Mouse (Mus musculus): ENCODE data around the gene Vasp. TPM values are rescaled to one million over a fixed set of nuclear protein-coding genes. Genes with fewer than 3 reads are reported as not detected.

The Vasp gene
- total and polyA plus RNA-seq, 2 experiments from 2014 or later, result 30.0 to 40.6 TPM

DNA sequence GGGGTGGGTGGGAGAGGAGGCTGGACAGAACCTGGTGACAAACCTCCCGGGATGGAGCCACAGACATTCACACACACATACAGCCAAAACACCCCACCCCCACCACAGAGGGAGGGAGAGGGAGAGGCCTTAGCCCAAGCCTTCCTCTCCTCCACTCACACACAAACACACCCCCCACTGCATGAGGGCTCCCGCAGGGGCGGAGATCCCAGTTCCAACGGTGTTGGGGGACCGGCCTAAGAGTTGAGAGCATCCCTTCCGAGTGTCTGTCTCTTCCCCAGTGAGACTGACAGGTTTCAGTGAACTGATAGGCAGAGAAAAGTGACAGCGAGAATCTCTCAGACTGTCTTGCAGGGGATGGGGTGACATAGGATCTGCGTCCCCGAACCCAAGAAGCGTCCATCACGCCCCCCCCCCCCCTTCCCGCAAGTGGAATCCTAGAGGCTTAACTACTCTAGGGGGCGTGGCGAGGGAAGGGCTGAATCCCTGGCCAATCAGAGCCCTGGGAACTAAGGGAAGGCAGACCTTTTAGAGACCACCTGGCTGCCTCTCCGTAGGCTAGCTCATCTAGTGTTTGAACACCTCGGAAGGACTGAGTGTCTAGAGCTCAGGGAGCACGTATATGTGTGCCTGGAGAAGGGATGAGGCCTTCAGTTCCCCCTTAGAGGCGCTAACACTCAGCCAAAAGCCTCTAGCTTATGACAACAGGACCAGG is 36.3 kb upstream of the Vasp start:
- no peak for TF ChIP-seq CTCF (IDR thresholded peaks at IDR 0.05; ENCODE audit: low read depth)
- peak overlapping the region; percentile 53 for H3K9ac ChIP-seq
- ATAC-seq (peak; percentile 67), DNase-seq (peak; percentile 80)
- peaks cover 24% of the 10 kb centered on the region for H3K27me3 ChIP-seq (ENCODE audit: insufficient read depth, low read length)
- no peaks in the 10 kb centered on the region for H3K36me3 ChIP-seq (ENCODE audit: insufficient read depth)
- H3K27ac ChIP-seq (ENCODE audit: low read depth, low read length), result peak overlapping the region; percentile 60; the same call in 1 of the 2 replicates
- peak overlapping the region; percentile 94 for H3K4me2 ChIP-seq (ENCODE audit: low read depth)
- peaks cover 11% of the 10 kb centered on the region for H3K4me1 ChIP-seq (ENCODE audit: insufficient read depth)
- 6% methylated on average over 18 of the region's 18 CpGs for WGBS
- peak overlapping the region; percentile 60 for H3K4me3 ChIP-seq (ENCODE audit: low read depth, low read length)
- no peaks in the 10 kb centered on the region for H3K9me3 ChIP-seq (ENCODE audit: low read length)

GRCm38 (mm10) chr7:19306819-19307738 is 35.5 kb upstream of the Vasp start:
- 70% methylated on average over 25 of the region's 25 CpGs for WGBS

GRCm38 (mm10) chr7:19305796-19306765 is 34.5 kb upstream of the Vasp start:
- no peak overlapping the region for H3K4me2 ChIP-seq (ENCODE audit: low read depth)
- no peak for TF ChIP-seq CTCF (IDR thresholded peaks at IDR 0.05; ENCODE audit: low read depth)
- H3K27me3 ChIP-seq (ENCODE audit: insufficient read depth, low read length), result peaks cover 19% of the 10 kb centered on the region
- H3K4me3 ChIP-seq (ENCODE audit: low read depth, low read length), result no peak overlapping the region
- H3K9ac ChIP-seq, result no peak overlapping the region
- H3K27ac ChIP-seq (ENCODE audit: low read depth, low read length), result no peak overlapping the region
- no peaks in the 10 kb centered on the region for H3K36me3 ChIP-seq (ENCODE audit: insufficient read depth)
- no peaks in the 10 kb centered on the region for H3K9me3 ChIP-seq (ENCODE audit: low read length)
- WGBS, result 46% methylated on average over 16 of the region's 16 CpGs
- DNase-seq, result no peak
- H3K4me1 ChIP-seq (ENCODE audit: insufficient read depth), result peaks cover 11% of the 10 kb centered on the region
- ATAC-seq, result no peak

More at GRCm38 (mm10) chr7:19306819-19307738, 35.5 kb upstream of the Vasp start:
- no peak for TF ChIP-seq CTCF (IDR thresholded peaks at IDR 0.05; ENCODE audit: low read depth)
- Histone ChIP-seq H3K4me1 (ENCODE audit: insufficient read depth) (peaks cover 11% of the 10 kb centered on the region), H3K9me3 (ENCODE audit: low read length) (no peaks in the 10 kb centered on the region), H3K4me2 (ENCODE audit: low read depth) (peak overlapping the region; percentile 94; the same call in 1 of the 2 replicates), H3K27me3 (ENCODE audit: insufficient read depth, low read length) (peaks cover 24% of the 10 kb centered on the region), H3K9ac (no peak overlapping the region), H3K27ac (ENCODE audit: low read depth, low read length) (no peak overlapping the region), H3K4me3 (ENCODE audit: low read depth, low read length) (no peak overlapping the region), H3K36me3 (ENCODE audit: insufficient read depth) (no peaks in the 10 kb centered on the region)
- DNase-seq, result no peak
- ATAC-seq, result no peak

DNA sequence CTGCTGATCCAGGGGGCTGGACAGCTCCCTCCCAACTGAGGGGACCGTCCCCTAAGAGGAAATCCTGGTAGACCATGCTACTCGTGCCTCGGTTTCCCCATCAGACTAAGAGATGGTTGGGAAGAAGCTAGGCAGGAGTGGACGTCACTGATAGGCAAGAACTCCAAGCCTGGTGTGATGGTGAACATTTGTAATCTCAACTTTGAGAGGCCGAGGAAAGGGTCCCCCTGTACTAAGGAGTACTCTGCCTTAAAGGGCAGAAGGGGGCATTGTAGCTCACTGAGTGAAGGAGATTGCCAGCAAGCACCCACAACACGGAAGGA is 33.8 kb upstream of the Vasp start:
- no peak overlapping the region for H3K9ac ChIP-seq
- no peak for TF ChIP-seq CTCF (IDR thresholded peaks at IDR 0.05; ENCODE audit: low read depth)
- H3K27ac ChIP-seq (ENCODE audit: low read depth, low read length), result no peak overlapping the region
- peaks cover 11% of the 10 kb centered on the region for H3K4me1 ChIP-seq (ENCODE audit: insufficient read depth)
- H3K4me2 ChIP-seq (ENCODE audit: low read depth), result peak overlapping the region; percentile 47; the same call in 1 of the 2 replicates
- 6% methylated on average over 6 of the region's 6 CpGs for WGBS
- no peak for ATAC-seq
- no peak for DNase-seq
- H3K9me3 ChIP-seq (ENCODE audit: low read length), result no peaks in the 10 kb centered on the region
- no peaks in the 10 kb centered on the region for H3K36me3 ChIP-seq (ENCODE audit: insufficient read depth)
- H3K4me3 ChIP-seq (ENCODE audit: low read depth, low read length), result peak overlapping the region; percentile 29; the same call in 1 of the 2 replicates
- peaks cover 19% of the 10 kb centered on the region for H3K27me3 ChIP-seq (ENCODE audit: insufficient read depth, low read length)

DNA sequence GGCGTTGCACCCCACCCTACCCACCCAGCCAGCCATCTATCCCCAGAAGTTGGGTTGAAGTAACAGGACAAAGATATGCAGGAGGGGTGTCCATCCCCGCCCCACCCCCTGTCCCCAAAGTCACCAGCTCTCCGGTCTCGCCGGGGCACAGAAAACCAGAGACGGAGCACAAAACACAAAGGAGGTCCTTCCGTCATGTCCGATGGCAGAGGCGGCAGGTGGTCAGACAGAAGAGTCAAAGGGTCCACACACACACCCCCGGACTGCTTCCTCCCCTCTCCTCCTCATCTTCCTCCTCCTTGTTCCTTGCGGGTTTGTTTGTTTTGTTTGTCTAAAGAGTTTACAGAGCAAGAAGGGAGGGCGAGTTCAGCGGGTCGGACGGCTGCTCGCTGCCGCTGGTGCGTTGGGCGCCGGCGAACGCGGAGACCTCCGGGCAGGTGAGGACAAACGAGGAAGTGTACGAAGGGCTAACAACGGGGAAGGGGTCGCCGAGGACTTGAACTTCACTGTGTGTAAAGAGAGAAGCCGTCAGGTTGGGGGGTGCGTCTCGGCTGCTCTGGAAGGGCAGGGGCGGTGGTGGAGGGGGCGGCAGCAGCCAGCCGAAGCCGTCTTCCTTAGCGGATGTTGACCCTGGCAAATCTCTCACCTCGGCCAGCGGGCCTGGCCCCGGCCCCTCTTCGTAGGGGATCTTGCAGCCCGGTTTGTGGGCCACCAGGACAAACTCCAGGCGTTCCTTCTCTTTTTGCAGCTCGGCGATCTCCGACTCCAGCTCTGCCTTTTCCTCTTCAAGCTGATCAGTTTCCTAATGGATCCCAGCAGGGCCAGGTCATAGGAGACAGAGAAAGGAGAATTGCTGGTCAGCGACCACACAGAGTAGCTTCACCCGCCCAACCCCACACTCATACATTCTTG is 33.1 kb upstream of the Vasp start:
- 2% methylated on average over 48 of the region's 48 CpGs for WGBS
- peak overlapping the region; percentile 47 for H3K4me2 ChIP-seq (ENCODE audit: low read depth)
- H3K36me3 ChIP-seq (ENCODE audit: insufficient read depth), result no peaks in the 10 kb centered on the region
- H3K4me1 ChIP-seq (ENCODE audit: insufficient read depth), result peaks cover 11% of the 10 kb centered on the region
- H3K9ac ChIP-seq, result no peak overlapping the region; the same call in 1 of the 2 replicates
- ATAC-seq (no peak), DNase-seq (no peak)
- no peak overlapping the region for H3K27ac ChIP-seq (ENCODE audit: low read depth, low read length)
- peaks cover 19% of the 10 kb centered on the region for H3K27me3 ChIP-seq (ENCODE audit: insufficient read depth, low read length)
- H3K9me3 ChIP-seq (ENCODE audit: low read length), result no peaks in the 10 kb centered on the region
- H3K4me3 ChIP-seq (ENCODE audit: low read depth, low read length), result peak overlapping the region; percentile 29
- no peak for TF ChIP-seq CTCF (IDR thresholded peaks at IDR 0.05; ENCODE audit: low read depth)

Data from forebrain, postnatal 0 days (tissue).